Mouse (Mus musculus): ENCODE measurements around the gene Csnk1g1. TPM values are rescaled to one million over a fixed set of nuclear protein-coding genes. Genes with fewer than 3 reads are reported as not detected.

Csnk1g1 gene
- polyA plus RNA-seq, 1 experiment from 2014 or later = 12.5 TPM

DNA sequence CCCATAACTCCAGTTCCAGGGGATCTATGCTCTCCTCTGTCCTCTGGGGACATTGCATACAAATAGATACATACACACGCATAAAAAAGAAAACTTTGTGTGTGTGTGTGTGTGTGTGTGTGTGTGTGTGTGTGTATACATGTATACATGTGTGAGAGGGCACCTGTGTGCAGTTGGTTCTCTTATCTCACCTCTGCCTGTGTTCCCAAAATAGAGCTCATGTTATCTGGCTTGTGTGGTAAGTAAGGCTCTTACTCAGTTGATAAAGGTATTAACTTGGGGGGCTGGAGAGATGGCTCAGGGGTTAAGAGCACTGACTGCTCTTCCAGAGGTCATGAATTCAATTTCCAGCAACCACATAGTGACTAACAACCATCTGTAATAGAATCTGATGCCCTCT lies 8.3 kb downstream of the Csnk1g1 start:
- H3K4me3 ChIP-seq = no peak overlapping the region
- H3K27me3 ChIP-seq (replicated peaks) = no peaks in the 10 kb centered on the region
- H3K4me2 ChIP-seq = no peak overlapping the region
- peaks cover 20% of the 10 kb centered on the region for H3K4me1 ChIP-seq
- peak overlapping the region; percentile 29 for H3K27ac ChIP-seq (replicated peaks)
- ATAC-seq (ENCODE audit: extremely low read depth, insufficient number of reproducible peaks, low FRiP score, low TSS enrichment) = no peak
- H3K9me3 ChIP-seq = no peaks in the 10 kb centered on the region
- 39% methylated on average over 1 of the region's 1 CpGs for WGBS
- no peak overlapping the region for H3K9ac ChIP-seq
- no peaks in the 10 kb centered on the region for H3K36me3 ChIP-seq

DNA sequence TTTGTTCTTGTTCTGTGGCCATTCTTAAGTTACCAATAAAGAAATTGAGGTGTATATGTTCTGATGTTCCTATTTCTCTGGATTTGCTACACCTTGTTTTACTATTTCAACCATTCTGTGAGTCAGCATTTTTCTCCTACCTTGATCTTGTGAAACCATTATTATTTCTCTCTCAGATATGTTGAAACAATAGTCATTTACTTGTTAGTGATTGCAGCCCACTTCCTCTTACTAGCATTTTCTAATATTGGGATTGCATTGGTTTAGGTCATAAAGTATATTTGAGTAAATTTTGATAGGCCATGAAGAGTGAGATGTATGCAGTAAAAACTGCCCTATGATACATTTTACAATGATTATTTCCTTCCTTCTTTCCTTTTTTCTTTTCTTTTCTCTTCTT lies 19.7 kb downstream of the Csnk1g1 start:
- no peaks in the 10 kb centered on the region for H3K9me3 ChIP-seq
- H3K4me2 ChIP-seq = no peak overlapping the region
- no peak overlapping the region for H3K27ac ChIP-seq (replicated peaks)
- H3K36me3 ChIP-seq = no peaks in the 10 kb centered on the region
- H3K9ac ChIP-seq = no peak overlapping the region
- no peak for ATAC-seq (ENCODE audit: extremely low read depth, insufficient number of reproducible peaks, low FRiP score, low TSS enrichment)
- H3K4me3 ChIP-seq = no peak overlapping the region
- peaks cover 19% of the 10 kb centered on the region for H3K4me1 ChIP-seq
- no peaks in the 10 kb centered on the region for H3K27me3 ChIP-seq (replicated peaks)

DNA sequence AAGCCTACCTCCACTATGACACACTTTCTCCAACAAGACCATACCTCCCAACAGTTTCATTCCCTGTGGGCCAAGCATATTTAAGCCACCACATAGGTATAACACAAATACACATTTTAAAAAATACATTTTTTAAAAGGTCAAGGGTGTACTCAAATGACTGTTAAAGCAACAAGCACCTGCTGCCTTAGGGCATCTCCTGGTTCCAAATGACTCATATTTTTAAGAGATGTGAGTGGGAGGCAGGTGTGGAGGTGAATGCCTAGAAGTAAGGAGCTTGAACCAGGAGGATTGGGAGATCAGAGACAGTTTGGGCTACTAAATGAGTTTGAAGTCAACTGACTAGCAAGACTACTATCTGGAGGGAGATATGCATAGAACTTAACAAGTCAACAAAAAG lies 21.1 kb downstream of the Csnk1g1 start:
- peaks cover 21% of the 10 kb centered on the region for H3K4me1 ChIP-seq
- no peak overlapping the region for H3K9ac ChIP-seq
- no peaks in the 10 kb centered on the region for H3K9me3 ChIP-seq
- H3K4me2 ChIP-seq = no peak overlapping the region
- no peaks in the 10 kb centered on the region for H3K27me3 ChIP-seq (replicated peaks)
- no peak overlapping the region for H3K4me3 ChIP-seq
- ATAC-seq (ENCODE audit: extremely low read depth, insufficient number of reproducible peaks, low FRiP score, low TSS enrichment) = no peak
- no peak overlapping the region for H3K27ac ChIP-seq (replicated peaks)
- H3K36me3 ChIP-seq = no peaks in the 10 kb centered on the region

DNA sequence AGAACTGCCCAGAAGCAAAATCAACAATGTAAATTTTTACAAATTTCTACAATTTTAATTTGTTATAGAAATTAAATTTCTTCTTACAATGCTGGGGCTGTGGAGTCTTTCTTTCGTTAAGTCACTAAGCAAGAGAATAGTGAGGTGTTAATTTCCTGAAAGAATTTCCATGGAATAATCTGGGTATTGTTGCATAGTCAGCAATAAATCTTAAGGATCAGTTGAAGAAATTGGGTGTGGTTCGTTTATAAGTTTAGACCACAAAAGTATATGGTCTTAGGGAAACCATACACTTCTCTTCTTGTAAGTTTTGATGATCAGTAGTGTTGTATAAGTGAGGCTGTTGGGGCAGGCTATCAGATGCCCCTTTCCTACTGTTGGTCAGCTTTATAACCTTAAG lies 28.8 kb downstream of the Csnk1g1 start:
- Histone ChIP-seq H3K27me3 (replicated peaks) (no peaks in the 10 kb centered on the region), H3K4me3 (no peak overlapping the region), H3K27ac (replicated peaks) (no peak overlapping the region), H3K36me3 (0 out of 2 replicates have a peak, but pooled peaks cover 3% of the 10 kb centered on the region), H3K9ac (no peak overlapping the region), H3K4me2 (no peak overlapping the region), H3K4me1 (peaks cover 8% of the 10 kb centered on the region), H3K9me3 (no peaks in the 10 kb centered on the region)
- WGBS = 83% methylated on average over 2 of the region's 2 CpGs
- ATAC-seq (ENCODE audit: extremely low read depth, insufficient number of reproducible peaks, low FRiP score, low TSS enrichment) = no peak

DNA sequence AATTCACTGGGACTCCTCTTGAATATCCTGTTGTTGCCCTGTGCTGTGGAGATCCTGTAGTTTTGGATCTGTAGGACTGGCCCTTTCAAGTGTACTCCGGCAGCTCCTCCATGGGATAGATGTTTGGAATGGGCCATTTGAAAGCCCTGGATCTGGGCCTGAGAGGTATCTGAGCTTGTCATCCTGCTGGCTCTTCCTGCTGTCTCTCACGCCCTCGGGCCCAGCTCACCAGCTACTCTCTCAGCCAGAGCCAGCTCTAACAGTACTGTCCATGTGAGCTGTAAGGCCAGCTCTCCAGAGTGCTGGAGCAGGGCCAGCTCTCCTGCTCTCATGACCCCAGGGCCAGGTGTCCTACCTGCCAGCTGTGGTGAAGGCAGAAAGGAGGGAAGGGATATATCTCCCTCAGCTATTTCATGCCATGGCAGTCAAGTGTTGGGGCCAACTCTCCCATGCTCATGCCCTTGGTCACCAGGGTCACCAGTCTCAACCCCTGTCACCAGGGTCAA lies 42.4 kb downstream of the Csnk1g1 start:
- WGBS = 70% methylated on average over 3 of the region's 3 CpGs
- H3K4me1 ChIP-seq = no peaks in the 10 kb centered on the region

DNA sequence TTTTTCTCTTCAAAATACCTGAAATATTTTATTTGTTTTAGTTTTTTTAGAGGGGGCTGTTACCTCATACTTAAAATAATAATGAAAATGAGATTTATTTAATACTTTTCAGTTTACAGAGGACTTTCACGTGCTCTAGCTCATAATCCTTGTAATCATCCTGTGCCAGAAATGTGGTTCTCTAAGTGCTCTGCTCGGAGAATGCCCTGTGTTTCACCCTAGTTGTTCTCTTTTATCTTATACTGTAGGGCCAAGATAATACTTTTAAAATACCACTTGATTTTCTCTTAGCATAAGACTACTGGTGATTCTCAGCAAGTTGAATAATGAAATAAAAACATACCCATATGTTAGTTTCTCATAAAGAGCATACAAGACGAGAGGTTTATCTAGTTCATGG lies 61.3 kb downstream of the Csnk1g1 start:
- Histone ChIP-seq H3K4me1 (peaks cover 20% of the 10 kb centered on the region), H3K4me2 (no peak overlapping the region), H3K36me3 (no peaks in the 10 kb centered on the region), H3K27ac (replicated peaks) (no peak overlapping the region), H3K9me3 (no peaks in the 10 kb centered on the region), H3K9ac (no peak overlapping the region), H3K27me3 (replicated peaks) (no peaks in the 10 kb centered on the region), H3K4me3 (no peak overlapping the region)
- WGBS = 37% methylated on average over 3 of the region's 3 CpGs
- ATAC-seq (ENCODE audit: extremely low read depth, insufficient number of reproducible peaks, low FRiP score, low TSS enrichment) = no peak

More for the DNA sequence above, 42.4 kb downstream of the Csnk1g1 start:
- Histone ChIP-seq H3K9me3 (no peaks in the 10 kb centered on the region), H3K36me3 (peaks cover 25% of the 10 kb centered on the region), H3K4me2 (no peak overlapping the region), H3K9ac (no peak overlapping the region), H3K27ac (replicated peaks) (no peak overlapping the region), H3K27me3 (replicated peaks) (no peaks in the 10 kb centered on the region), H3K4me3 (no peak overlapping the region)
- no peak for ATAC-seq (ENCODE audit: extremely low read depth, insufficient number of reproducible peaks, low FRiP score, low TSS enrichment)

DNA sequence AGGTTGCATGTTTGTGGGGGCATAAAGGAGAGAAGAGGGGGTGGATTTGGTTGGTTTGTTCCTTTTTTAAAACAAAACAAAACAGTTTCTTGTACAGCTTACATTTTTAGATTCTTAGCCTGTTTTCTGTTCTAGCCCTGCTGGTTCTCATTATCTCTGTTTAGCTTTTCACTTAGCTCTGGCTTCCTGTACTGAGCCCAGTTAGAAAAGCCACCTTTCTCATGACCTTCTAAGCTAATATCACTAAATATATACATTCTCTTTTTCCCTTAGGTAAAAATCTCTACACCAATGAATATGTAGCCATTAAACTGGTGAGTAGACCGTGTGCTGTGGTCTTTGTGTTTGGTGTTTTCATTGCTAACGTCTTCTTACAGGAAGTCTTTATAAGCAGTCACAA lies 64.5 kb downstream of the Csnk1g1 start:
- 71% methylated on average over 2 of the region's 2 CpGs for WGBS
- peaks cover 20% of the 10 kb centered on the region for H3K4me1 ChIP-seq
- no peak for ATAC-seq (ENCODE audit: extremely low read depth, insufficient number of reproducible peaks, low FRiP score, low TSS enrichment)
- H3K9ac ChIP-seq = no peak overlapping the region
- H3K36me3 ChIP-seq = 0 out of 2 replicates have a peak, but pooled peaks cover 3% of the 10 kb centered on the region
- H3K27ac ChIP-seq (replicated peaks) = no peak overlapping the region
- H3K4me3 ChIP-seq = no peak overlapping the region
- H3K4me2 ChIP-seq = no peak overlapping the region
- H3K9me3 ChIP-seq = no peaks in the 10 kb centered on the region
- no peaks in the 10 kb centered on the region for H3K27me3 ChIP-seq (replicated peaks)

DNA sequence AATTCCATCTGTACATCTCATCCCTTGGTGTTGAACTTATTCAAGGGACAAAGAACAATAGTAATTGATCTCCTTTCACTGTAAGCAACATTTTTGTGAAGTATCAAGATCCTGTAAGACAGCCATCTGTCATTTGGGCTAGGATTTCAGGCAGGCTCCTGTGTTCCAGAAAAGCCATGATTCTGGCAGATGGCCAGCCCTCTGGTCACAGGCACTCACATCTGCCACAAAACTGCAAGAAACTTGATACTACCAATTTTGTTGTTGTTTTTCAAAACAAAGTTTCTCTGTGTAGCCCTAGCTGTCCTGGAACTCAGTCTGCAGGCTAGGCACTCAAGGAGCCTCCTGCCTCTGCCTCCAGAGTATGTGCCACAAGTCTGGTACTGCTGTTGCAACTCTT lies 67.2 kb downstream of the Csnk1g1 start:
- Histone ChIP-seq H3K9me3 (no peaks in the 10 kb centered on the region), H3K36me3 (0 out of 2 replicates have a peak, but pooled peaks cover 3% of the 10 kb centered on the region), H3K4me1 (peaks cover 5% of the 10 kb centered on the region; the same call in 1 of the 2 replicates), H3K4me2 (no peak overlapping the region), H3K9ac (no peak overlapping the region), H3K27me3 (replicated peaks) (no peaks in the 10 kb centered on the region), H3K27ac (replicated peaks) (no peak overlapping the region), H3K4me3 (no peak overlapping the region)
- no peak for ATAC-seq (ENCODE audit: extremely low read depth, insufficient number of reproducible peaks, low FRiP score, low TSS enrichment)

DNA sequence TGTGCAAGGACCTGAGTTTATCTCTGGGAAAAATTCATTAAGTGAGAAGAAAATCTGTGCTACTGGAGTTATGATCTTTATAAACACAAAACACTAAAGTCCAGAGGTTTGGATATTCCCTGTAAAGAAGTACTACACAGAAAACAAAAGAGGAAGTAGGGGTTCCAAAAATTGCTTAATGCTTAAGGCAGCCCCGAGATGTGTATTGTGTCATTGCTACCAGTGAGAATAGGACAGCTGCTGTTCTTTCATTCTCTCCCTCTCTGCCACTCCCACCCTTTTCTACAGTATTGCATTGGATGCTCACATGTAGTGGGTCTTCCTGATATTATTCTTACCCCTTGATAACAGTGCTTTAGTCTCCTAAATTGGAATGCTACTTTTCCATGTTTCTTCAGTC lies 74.1 kb downstream of the Csnk1g1 start:
- Histone ChIP-seq H3K4me3 (no peak overlapping the region), H3K9ac (no peak overlapping the region), H3K4me1 (no peaks in the 10 kb centered on the region), H3K27ac (replicated peaks) (no peak overlapping the region), H3K36me3 (0 out of 2 replicates have a peak, but pooled peaks cover 7% of the 10 kb centered on the region), H3K9me3 (no peaks in the 10 kb centered on the region), H3K4me2 (no peak overlapping the region), H3K27me3 (replicated peaks) (no peaks in the 10 kb centered on the region)
- ATAC-seq (ENCODE audit: extremely low read depth, insufficient number of reproducible peaks, low FRiP score, low TSS enrichment) = no peak
- 79% methylated on average over 1 of the region's 1 CpGs for WGBS

DNA sequence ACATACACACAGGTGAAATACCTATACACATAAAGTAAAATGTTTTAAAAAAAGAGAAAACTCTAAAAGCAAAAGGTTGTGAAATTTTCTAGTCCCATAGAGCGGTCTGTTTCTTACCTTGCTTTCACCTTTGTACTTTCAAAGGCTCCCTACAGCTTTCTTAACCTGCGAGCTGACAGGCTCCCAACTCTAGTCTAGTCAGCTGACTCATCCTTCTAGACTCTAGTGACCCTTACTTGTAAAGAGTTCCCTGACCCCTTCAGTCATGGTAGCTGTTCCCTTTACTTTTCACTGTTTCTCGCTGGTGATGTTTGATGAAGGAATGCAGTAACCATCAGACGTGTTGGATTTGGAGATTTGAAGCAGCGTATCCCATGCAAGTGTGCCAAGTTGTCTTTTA lies 78.3 kb downstream of the Csnk1g1 start:
- H3K27me3 ChIP-seq (replicated peaks) = no peaks in the 10 kb centered on the region
- no peaks in the 10 kb centered on the region for H3K9me3 ChIP-seq
- H3K4me2 ChIP-seq = no peak overlapping the region
- no peak overlapping the region for H3K9ac ChIP-seq
- H3K4me3 ChIP-seq = no peak overlapping the region
- WGBS = 88% methylated on average over 5 of the region's 5 CpGs
- no peak overlapping the region for H3K27ac ChIP-seq (replicated peaks)
- no peak for ATAC-seq (ENCODE audit: extremely low read depth, insufficient number of reproducible peaks, low FRiP score, low TSS enrichment)
- 0 out of 2 replicates have a peak, but pooled peaks cover 7% of the 10 kb centered on the region for H3K36me3 ChIP-seq
- H3K4me1 ChIP-seq = peaks cover 10% of the 10 kb centered on the region

DNA sequence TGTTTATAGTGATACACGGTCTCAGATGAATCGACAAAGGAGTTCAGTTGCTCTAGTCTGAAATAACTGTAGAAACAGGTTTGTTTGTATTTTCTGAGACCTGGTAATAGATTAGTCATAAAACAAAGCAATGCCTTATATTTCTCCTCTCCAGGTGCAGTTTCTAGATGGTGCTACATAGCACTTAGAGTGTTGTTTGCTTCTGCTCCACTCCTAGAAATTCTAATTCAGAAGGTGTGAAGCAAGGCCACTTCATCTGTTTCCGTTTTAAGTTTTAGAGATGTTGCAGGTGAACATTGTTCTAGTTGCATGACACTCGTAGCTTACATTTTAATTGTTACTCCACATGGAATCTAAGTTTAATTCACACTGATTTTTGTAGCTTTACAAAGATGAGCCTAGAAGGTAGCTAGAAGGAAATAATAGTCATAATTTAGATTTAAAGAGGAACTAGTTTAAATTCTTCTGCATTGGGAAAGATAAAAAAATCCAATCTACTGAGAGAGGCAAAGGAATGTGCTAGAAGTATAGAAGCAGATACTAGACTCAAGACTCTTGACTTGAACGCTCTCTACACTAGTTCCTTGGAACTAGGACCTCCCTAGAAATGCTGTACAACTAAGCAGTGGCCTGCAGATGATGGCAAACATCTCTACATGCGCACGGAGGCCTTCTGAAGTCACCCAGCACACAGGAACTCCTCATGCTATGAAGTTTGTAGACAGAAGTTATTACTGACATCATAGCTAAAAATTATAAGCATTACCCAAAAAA lies 87.1 kb downstream of the Csnk1g1 start:
- H3K27ac ChIP-seq (replicated peaks) = no peak overlapping the region
- H3K27me3 ChIP-seq (replicated peaks) = no peaks in the 10 kb centered on the region
- 0 out of 2 replicates have a peak, but pooled peaks cover 1% of the 10 kb centered on the region for H3K4me1 ChIP-seq
- WGBS = 86% methylated on average over 7 of the region's 7 CpGs
- no peaks in the 10 kb centered on the region for H3K9me3 ChIP-seq
- 0 out of 2 replicates have a peak, but pooled peaks cover 4% of the 10 kb centered on the region for H3K36me3 ChIP-seq
- no peak for ATAC-seq (ENCODE audit: extremely low read depth, insufficient number of reproducible peaks, low FRiP score, low TSS enrichment)
- no peak overlapping the region for H3K9ac ChIP-seq
- H3K4me3 ChIP-seq = no peak overlapping the region
- H3K4me2 ChIP-seq = no peak overlapping the region

DNA sequence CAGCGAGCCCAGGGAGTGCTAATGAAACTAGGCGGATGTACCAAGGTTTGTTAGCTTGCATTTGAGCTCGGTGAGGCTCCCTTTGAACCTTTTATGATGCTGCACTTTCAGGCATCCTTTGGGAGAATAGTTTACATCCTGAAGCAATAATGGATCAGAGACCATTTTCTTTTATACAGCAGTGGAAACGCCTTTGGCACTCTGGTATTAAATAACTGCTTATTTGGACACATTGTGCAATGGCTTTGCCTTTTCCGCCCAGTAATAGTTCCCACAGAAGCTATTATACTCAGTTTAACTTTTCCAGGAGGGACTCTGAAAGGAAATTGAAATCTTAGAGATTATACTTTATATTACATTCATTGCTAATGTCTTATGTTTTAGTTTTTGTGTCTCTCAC lies 90.2 kb downstream of the Csnk1g1 start:
- Histone ChIP-seq H3K4me1 (no peaks in the 10 kb centered on the region), H3K27me3 (replicated peaks) (no peaks in the 10 kb centered on the region), H3K36me3 (peaks cover 29% of the 10 kb centered on the region), H3K4me3 (no peak overlapping the region), H3K27ac (replicated peaks) (no peak overlapping the region), H3K4me2 (no peak overlapping the region), H3K9me3 (no peaks in the 10 kb centered on the region), H3K9ac (no peak overlapping the region)
- ATAC-seq (ENCODE audit: extremely low read depth, insufficient number of reproducible peaks, low FRiP score, low TSS enrichment) = no peak
- 73% methylated on average over 5 of the region's 5 CpGs for WGBS

Data from heart, embryonic 13.5 days (tissue).